Mouse (Mus musculus) forebrain, embryonic 11.5 days (tissue): Measurements from ENCODE around the gene Slc16a9. TPM values are rescaled to one million over a fixed set of nuclear protein-coding genes. Genes with fewer than 3 reads are reported as not detected.

Source experiments
- ATAC-seq: fragments of 200-750 bp; cut with Nextera tagmentation; replicated peaks from 2 replicates; pipeline ENCODE4 v1.8.0; 2017; ENCODE audit warnings: moderate TSS enrichment; ENCODE audit not compliant: low FRiP score
- DNase-seq: peaks from one replicate; pipeline ENCODE4 v3.0.0-alpha.2; 2017; ENCODE audit warnings: low spot score
- H3K27ac ChIP-seq: fragments of 300-500 bp; sonication (generic); 2 replicates; pipeline ENCODE4 v1.5.1; 2014; ENCODE audit warnings: low read depth, low read length
- H3K27me3 ChIP-seq: fragments of 300-500 bp; sonication (generic); 2 replicates; pipeline ENCODE4 v1.6.1; 2014; ENCODE audit warnings: mild to moderate bottlenecking, low read length, mixed read lengths; ENCODE audit not compliant: control insufficient read depth, insufficient read depth
- H3K36me3 ChIP-seq: fragments of 300-500 bp; sonication (generic); 2 replicates; pipeline ENCODE4 v1.6.1; 2014; ENCODE audit warnings: mild to moderate bottlenecking, low read length, moderate library complexity, mixed read lengths; ENCODE audit not compliant: control insufficient read depth, insufficient read depth
- H3K4me1 ChIP-seq: fragments of 300-500 bp; sonication (generic); replicated peaks from 2 replicates; pipeline ENCODE4 v1.6.1; 2014; ENCODE audit warnings: low read length, mixed read lengths; ENCODE audit not compliant: control insufficient read depth, insufficient read depth
- H3K4me2 ChIP-seq: fragments of 300-500 bp; sonication (generic); 2 replicates; pipeline ENCODE4 v1.6.1; 2014; ENCODE audit warnings: low read depth, mild to moderate bottlenecking, low read length, moderate library complexity, mixed read lengths; ENCODE audit not compliant: severe bottlenecking
- H3K4me3 ChIP-seq: fragments of 300-500 bp; sonication (generic); 2 replicates; pipeline ENCODE4 v1.5.1; 2014; ENCODE audit warnings: low read depth, low read length
- H3K9ac ChIP-seq: fragments of 300-500 bp; sonication (generic); 2 replicates; pipeline ENCODE4 v1.6.1; 2014; ENCODE audit warnings: low read length
- H3K9me3 ChIP-seq: fragments of 300-500 bp; sonication (generic); 2 replicates; pipeline ENCODE4 v1.6.1; 2016; ENCODE audit warnings: low read length, mixed read lengths; ENCODE audit not compliant: control insufficient read depth
- WGBS: fragments of 180-500 bp; shearing (Covaris S2); extraction: QIAGEN DNeasy Blood & Tissue Kit; methylation state at CpG from one replicate; pipeline ENCODE4 v1.1.7; 2014; 5-methylcytosine and 5-hydroxymethylcytosine counted together
- polyA plus RNA-seq: library from polyadenylated mRNA; unstranded; fragments of >200 nt; fragmentation: Nextera tagmentation; extraction: Ambion mirVana; gene quantifications from 2 replicates; pipeline ENCODE4 v1.2.1, GENCODE M21; 2014

Gene Slc16a9
- polyA plus RNA-seq: 0.25 and 0.29 TPM in 2 replicates

DNA sequence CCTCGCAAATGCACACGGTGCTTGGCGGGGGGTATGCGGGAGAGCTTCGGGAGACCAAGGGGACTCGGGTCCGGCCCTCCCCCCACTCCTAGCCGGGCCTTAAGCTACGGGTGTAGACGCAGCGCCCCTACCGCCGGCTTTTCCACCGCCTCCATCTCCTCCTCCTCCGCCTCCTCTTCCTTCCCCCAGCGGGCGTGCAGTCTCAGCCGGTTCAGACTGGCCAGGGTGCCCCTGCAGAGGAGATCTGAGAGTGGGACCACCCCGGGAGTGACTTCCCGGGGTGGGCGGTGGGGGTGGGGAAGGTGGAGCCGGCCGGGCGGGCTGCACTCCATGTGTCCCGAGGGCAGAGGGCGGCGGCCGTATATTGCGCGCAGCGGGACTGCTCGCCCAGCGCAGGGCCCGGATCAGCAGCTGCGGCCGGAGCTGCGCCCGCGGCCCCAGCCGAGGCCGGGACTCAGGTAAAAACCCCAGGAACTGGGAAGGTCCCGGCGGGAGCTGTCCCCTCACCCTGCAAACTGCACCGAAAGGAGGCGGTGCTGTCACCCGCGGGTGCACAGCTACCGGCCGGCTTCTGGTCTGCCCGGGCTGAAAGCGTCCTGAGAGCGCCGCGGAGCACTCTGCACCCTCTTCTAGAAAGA lies at the start of gene Slc16a9:
Slc16a9 (plus strand) TSS at position 180 of the 638 bp plus-strand sequence.
- H3K4me3 ChIP-seq: peak within 1 kb of the TSS; percentile 61
- WGBS: under 1% methylated on average over 50 of the region's 54 CpGs
- H3K4me2 ChIP-seq: peak within 1 kb of the TSS; percentile 94
- ATAC-seq (peak; percentile 88), DNase-seq (peak; percentile 81)
- peak within 1 kb of the TSS; percentile 59 for H3K9ac ChIP-seq
- H3K4me1 ChIP-seq: 0 out of 2 replicates have a peak, but pooled peaks cover 2% of the 10 kb centered on the region
- peaks cover 23% of the 10 kb centered on the region for H3K27me3 ChIP-seq
- H3K27ac ChIP-seq: no peak within 1 kb of the TSS
- H3K36me3 ChIP-seq: no peaks in the 10 kb centered on the region
- H3K9me3 ChIP-seq: no peaks in the 10 kb centered on the region

DNA sequence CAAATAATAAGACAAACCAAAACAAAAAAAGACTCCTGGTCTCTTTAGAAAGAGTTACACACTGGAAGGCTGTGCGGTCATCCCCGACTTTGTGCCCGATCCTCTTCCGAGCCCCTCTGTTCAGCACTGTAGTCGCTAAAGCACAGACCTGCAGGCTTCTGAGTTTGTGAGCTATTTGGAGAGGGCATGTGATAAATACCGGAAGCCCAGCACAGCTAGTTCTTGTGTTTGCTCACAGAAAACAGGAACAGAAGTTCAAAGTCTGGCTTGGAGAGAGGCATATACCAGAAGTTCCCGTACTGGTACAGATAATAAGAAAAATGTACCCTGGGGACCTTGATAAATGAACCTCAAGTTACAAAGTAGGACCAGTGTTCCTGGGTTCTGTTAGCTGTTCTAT lies 49.6 kb upstream of the Slc16a9 start:
- Histone ChIP-seq H3K27me3 (no peaks in the 10 kb centered on the region), H3K27ac (no peak overlapping the region), H3K9me3 (no peaks in the 10 kb centered on the region), H3K36me3 (no peaks in the 10 kb centered on the region), H3K4me3 (no peak overlapping the region), H3K9ac (no peak overlapping the region), H3K4me2 (no peak overlapping the region), H3K4me1 (no peaks in the 10 kb centered on the region)
- ATAC-seq (no peak), DNase-seq (no peak)
- WGBS: 87% methylated on average over 7 of the region's 7 CpGs

DNA sequence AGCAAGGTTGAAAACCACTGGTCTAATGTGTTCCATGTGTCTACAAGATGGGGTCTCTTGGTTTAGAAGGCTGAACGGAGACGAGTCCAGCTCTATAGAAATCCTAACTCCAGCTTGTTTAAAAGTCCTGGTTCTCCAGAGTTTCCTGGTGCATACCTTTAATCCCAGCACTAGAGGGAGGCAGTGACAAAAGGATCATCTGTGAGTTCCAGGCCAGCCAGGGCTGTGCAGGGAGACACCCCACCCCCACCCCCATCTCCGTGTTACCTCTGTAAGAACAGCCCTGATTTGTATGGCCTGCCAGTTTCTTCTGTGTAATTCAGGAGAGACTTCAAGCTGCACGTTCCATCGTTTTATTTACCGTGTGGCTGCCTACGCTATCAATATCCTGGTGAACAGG lies 49.1 kb upstream of the Slc16a9 start:
- Histone ChIP-seq H3K4me3 (no peak overlapping the region), H3K4me2 (no peak overlapping the region), H3K27ac (no peak overlapping the region), H3K9ac (no peak overlapping the region), H3K27me3 (no peaks in the 10 kb centered on the region), H3K9me3 (no peaks in the 10 kb centered on the region), H3K36me3 (no peaks in the 10 kb centered on the region), H3K4me1 (no peaks in the 10 kb centered on the region)
- WGBS: 59% methylated on average over 7 of the region's 7 CpGs
- ATAC-seq (no peak), DNase-seq (no peak)

DNA sequence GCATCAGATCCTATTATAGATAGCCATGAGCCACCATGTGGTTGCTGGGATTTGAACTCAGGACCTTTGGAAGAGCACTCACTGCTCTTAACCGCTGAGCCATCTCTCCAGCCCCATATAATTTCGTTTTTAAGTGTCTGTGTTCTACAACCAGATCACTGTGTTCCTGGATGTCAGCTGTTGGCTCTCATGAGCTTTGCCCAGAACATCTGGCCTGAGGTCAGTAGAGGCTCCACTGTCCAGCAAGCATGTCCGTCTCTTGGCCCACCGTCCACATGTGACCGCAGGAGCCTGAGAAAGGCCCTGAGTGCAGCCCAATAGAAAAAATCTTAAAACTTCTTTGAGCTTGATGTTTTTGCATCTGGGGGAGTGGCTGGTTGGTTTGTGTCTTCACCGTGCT lies 48.2 kb upstream of the Slc16a9 start:
- H3K4me2 ChIP-seq: no peak overlapping the region
- no peak overlapping the region for H3K4me3 ChIP-seq
- H3K4me1 ChIP-seq: no peaks in the 10 kb centered on the region
- H3K36me3 ChIP-seq: no peaks in the 10 kb centered on the region
- H3K27me3 ChIP-seq: no peaks in the 10 kb centered on the region
- WGBS: 94% methylated on average over 6 of the region's 6 CpGs
- H3K9ac ChIP-seq: no peak overlapping the region
- ATAC-seq: no peak
- no peak for DNase-seq
- no peak overlapping the region for H3K27ac ChIP-seq
- no peaks in the 10 kb centered on the region for H3K9me3 ChIP-seq

DNA sequence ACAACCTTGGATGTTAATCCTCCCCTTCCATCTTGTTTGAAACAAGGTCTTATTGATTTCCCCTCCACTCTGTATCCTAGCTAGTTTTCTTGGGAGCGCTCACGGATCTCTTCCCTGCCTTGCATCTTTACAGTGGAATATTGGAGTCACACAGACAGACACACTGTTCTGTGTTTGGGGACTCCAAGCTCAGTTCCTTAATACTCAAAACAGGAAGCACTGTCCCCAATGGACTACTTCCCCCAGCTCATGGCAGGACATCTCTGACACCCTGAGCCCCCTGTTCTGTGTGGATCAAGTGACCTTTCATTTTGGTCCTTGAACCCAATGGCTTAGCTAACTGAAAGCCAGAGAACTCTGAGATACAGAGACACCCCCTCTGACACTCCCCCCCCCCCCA lies 47.3 kb upstream of the Slc16a9 start:
- H3K4me2 ChIP-seq: no peak overlapping the region
- no peak overlapping the region for H3K27ac ChIP-seq
- H3K4me1 ChIP-seq: no peaks in the 10 kb centered on the region
- H3K27me3 ChIP-seq: no peaks in the 10 kb centered on the region
- no peaks in the 10 kb centered on the region for H3K9me3 ChIP-seq
- no peak overlapping the region for H3K9ac ChIP-seq
- DNase-seq: no peak
- 81% methylated on average over 2 of the region's 2 CpGs for WGBS
- no peaks in the 10 kb centered on the region for H3K36me3 ChIP-seq
- ATAC-seq: no peak
- no peak overlapping the region for H3K4me3 ChIP-seq

DNA sequence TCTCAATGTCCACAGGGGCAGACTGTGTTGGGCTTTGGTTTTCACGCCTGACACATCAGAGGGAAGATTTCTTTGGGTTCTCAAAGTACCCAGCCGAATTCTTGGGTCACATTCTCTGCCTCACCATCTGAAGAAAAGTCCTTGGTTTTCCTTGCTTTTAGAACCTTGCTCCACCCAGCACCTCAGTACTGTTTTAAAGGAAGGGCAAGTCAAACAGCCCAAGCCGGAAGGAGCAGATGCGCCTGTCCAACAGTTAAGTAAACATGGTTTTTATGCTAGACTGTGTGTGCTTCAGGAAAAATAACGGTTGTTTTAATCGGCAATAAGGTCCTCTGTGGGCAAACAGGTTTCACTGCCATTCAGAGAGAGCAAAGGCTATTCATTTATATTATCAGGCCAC lies 46.9 kb upstream of the Slc16a9 start:
- DNase-seq: no peak
- Histone ChIP-seq H3K4me2 (no peak overlapping the region), H3K4me3 (no peak overlapping the region), H3K36me3 (no peaks in the 10 kb centered on the region), H3K27me3 (no peaks in the 10 kb centered on the region), H3K9me3 (no peaks in the 10 kb centered on the region), H3K9ac (no peak overlapping the region), H3K4me1 (no peaks in the 10 kb centered on the region), H3K27ac (no peak overlapping the region)
- WGBS: 79% methylated on average over 6 of the region's 6 CpGs
- no peak for ATAC-seq

DNA sequence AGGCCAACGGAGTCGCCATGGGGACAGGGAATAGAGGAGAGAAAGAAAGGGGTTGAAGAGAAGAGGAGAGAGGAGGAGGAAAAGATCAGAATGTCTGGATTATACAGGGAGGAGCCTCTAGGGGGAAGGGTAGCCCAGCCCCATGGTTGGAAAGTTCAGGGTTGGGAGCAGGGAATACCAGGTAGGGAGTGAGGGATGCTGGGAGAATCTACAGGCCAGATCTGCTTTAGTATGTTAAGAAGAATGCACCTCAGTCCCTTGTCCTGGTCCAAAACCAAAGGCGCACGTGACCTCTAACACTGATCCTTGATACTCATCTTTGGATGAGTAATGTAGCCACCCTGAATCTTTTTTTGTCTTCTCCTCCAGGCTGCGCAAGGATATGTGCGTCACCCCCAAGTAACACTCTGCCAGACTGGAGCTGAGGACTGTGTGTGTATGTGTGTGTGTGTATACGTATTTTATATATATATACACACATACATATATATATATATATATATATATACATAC lies 45.9 kb upstream of the Slc16a9 start:
- WGBS: 94% methylated on average over 7 of the region's 7 CpGs
- ATAC-seq: no peak
- no peak for DNase-seq
- no peaks in the 10 kb centered on the region for H3K9me3 ChIP-seq
- no peaks in the 10 kb centered on the region for H3K27me3 ChIP-seq
- H3K36me3 ChIP-seq: no peaks in the 10 kb centered on the region
- H3K4me2 ChIP-seq: no peak overlapping the region
- no peak overlapping the region for H3K4me3 ChIP-seq
- no peak overlapping the region for H3K27ac ChIP-seq
- no peaks in the 10 kb centered on the region for H3K4me1 ChIP-seq
- H3K9ac ChIP-seq: no peak overlapping the region

DNA sequence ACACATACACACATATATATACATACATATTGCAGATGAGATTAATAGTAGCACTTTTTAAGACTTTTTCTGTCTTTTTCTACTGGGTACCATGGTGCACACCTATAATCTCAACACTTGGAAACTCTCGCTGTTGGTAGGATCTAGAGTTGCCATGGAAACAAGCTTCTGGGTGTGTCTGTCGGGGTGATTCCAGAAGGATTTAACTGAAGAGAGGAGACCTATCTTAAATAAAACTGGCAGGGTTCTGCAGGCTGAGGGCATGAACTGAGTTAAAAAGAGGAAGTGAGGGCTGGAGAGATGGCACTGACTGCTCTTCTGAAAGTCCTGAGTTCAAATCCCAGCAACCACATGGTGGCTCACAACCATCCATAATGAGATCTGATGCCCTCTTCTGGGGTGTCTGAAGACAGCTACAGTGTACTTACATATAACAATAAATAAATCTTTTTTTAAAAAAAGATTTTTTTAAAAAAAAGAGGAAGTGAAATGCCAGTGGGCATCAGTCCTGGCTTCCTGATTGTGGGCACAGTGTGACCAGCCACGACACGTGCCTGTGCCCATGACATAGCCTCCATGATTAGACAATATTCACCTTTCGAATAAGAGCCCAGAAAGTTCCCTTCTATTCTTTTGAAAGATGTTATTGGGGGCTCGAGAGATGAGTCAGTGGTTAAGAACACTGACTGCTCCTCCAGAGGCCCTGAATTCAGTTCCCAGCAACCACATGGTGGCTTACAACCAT lies 45.3 kb upstream of the Slc16a9 start:
- Histone ChIP-seq H3K36me3 (no peaks in the 10 kb centered on the region), H3K4me1 (no peaks in the 10 kb centered on the region), H3K4me2 (no peak overlapping the region), H3K27me3 (no peaks in the 10 kb centered on the region), H3K9me3 (no peaks in the 10 kb centered on the region), H3K27ac (no peak overlapping the region), H3K9ac (no peak overlapping the region), H3K4me3 (no peak overlapping the region)
- WGBS: 84% methylated on average over 6 of the region's 6 CpGs
- ATAC-seq (no peak), DNase-seq (no peak)
